Mouse (Mus musculus) embryonic facial prominence, embryonic 12.5 days (tissue): ENCODE results near the gene Kcnma1. TPM values are rescaled to one million over a fixed set of nuclear protein-coding genes. Genes with fewer than 3 reads are reported as not detected.
A peak's percentile ranks its signal among the peaks of the same experiment; 100 is the strongest.

Source experiments
- ATAC-seq: fragments of 200-750 bp; cut with Nextera tagmentation; 2 replicates; pipeline ENCODE4 v1.8.0; 2017; ENCODE audit not compliant: insufficient number of reproducible peaks, insufficient read depth, low FRiP score, low TSS enrichment
- H3K27ac ChIP-seq: fragments of 300-500 bp; sonication (generic); 2 replicates; pipeline ENCODE4 v1.5.1; 2016; ENCODE audit warnings: mild to moderate bottlenecking
- H3K27me3 ChIP-seq: fragments of 300-500 bp; sonication (generic); 2 replicates; pipeline ENCODE4 v1.6.1; 2016; ENCODE audit warnings: mild to moderate bottlenecking, moderate library complexity
- H3K36me3 ChIP-seq: fragments of 300-500 bp; sonication (generic); 2 replicates; pipeline ENCODE4 v1.6.1; 2016; ENCODE audit warnings: mild to moderate bottlenecking
- H3K4me1 ChIP-seq: fragments of 300-500 bp; sonication (generic); 2 replicates; pipeline ENCODE4 v1.6.1; 2016
- H3K4me2 ChIP-seq: fragments of 300-500 bp; sonication (generic); replicated peaks from 2 replicates; pipeline ENCODE4 v1.6.1; 2016; ENCODE audit warnings: mild to moderate bottlenecking, moderate library complexity
- H3K4me3 ChIP-seq: fragments of 300-500 bp; sonication (generic); 2 replicates; pipeline ENCODE4 v1.5.1; 2016; ENCODE audit warnings: mild to moderate bottlenecking
- H3K9ac ChIP-seq: fragments of 300-500 bp; sonication (generic); 2 replicates; pipeline ENCODE4 v1.6.1; 2016; ENCODE audit warnings: mild to moderate bottlenecking, moderate library complexity
- H3K9me3 ChIP-seq: fragments of 300-500 bp; sonication (generic); 2 replicates; pipeline ENCODE4 v1.6.1; 2016; ENCODE audit warnings: mild to moderate bottlenecking, moderate library complexity
- WGBS: fragments of 180-500 bp; shearing (Covaris S2); methylation state at CpG from one replicate; pipeline ENCODE4 v1.1.7; 2016; 5-methylcytosine and 5-hydroxymethylcytosine counted together
- polyA plus RNA-seq: library from polyadenylated mRNA; unstranded; fragments of >200 nt; fragmentation: Nextera tagmentation; extraction: Ambion mirVana; gene quantifications from 2 replicates; pipeline ENCODE4 v1.2.1, GENCODE M21; 2016

Kcnma1 gene
- polyA plus RNA-seq, 1 experiment from 2014 or later, result 2.2 TPM

- Histone ChIP-seq H3K9me3 (no peaks in the 10 kb centered on the region), H3K4me2 (no peak overlapping the region), H3K4me1 (no peaks in the 10 kb centered on the region), H3K36me3 (no peaks in the 10 kb centered on the region), H3K4me3 (no peak overlapping the region), H3K9ac (no peak overlapping the region), H3K27ac (no peak overlapping the region), H3K27me3 (no peaks in the 10 kb centered on the region)
- no peak for ATAC-seq
- WGBS, result 30% methylated on average over 2 of the region's 2 CpGs
Measured at GRCm38 (mm10) chr14:23583235-23583634, 431.1 kb downstream of the Kcnma1 start.

DNA sequence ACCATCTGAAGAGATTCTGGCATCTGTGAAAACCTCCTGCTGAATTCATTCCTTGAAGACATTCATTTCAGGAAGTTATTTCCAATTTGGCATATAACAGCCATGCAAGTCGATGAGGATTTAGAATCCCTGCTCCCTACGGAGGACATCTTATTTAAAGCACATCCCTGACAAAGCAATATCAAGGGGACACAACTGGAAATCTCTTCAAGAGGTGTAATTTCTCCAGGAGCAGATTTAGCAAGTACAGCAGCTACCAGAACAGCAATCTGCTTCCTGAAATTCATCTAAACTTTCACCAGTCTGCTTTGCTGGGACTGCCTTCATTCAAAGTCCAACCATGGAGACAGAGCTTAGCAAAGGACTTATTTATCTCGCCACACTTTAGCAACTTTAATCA, 433.0 kb downstream of the Kcnma1 start:
- no peaks in the 10 kb centered on the region for H3K36me3 ChIP-seq
- 76% methylated on average over 3 of the region's 3 CpGs for WGBS
- no peak overlapping the region for H3K4me2 ChIP-seq
- H3K9ac ChIP-seq, result no peak overlapping the region
- H3K4me3 ChIP-seq, result no peak overlapping the region
- no peak overlapping the region for H3K27ac ChIP-seq
- ATAC-seq, result no peak
- H3K4me1 ChIP-seq, result no peaks in the 10 kb centered on the region
- no peaks in the 10 kb centered on the region for H3K9me3 ChIP-seq
- H3K27me3 ChIP-seq, result no peaks in the 10 kb centered on the region

DNA sequence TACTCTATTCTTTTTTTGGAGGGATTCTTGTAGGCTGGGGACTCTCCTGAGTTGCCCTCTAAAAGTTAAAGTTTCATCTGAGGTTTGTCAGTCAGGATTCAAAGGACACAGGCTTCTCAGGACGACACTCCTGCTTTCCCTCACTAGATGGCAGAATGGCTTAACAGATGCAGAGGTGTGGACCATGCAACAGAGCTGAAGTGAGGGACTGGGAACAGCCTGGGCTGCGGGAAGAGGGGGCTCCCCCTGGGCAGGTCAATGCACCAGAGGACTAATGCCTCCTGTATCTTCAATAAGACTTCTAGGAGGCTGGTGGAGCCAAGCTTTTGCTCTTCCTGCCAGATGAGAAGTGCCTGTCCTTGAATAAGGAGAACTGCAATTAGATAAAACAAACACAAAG, 438.3 kb downstream of the Kcnma1 start:
- H3K27me3 ChIP-seq, result no peaks in the 10 kb centered on the region
- no peaks in the 10 kb centered on the region for H3K4me1 ChIP-seq
- peak; percentile 60; the same call in 1 of the 2 replicates for ATAC-seq
- H3K36me3 ChIP-seq, result no peaks in the 10 kb centered on the region
- H3K4me2 ChIP-seq, result no peak overlapping the region
- no peak overlapping the region for H3K9ac ChIP-seq
- no peak overlapping the region for H3K4me3 ChIP-seq
- 8% methylated on average over 2 of the region's 2 CpGs for WGBS
- H3K9me3 ChIP-seq, result no peaks in the 10 kb centered on the region
- H3K27ac ChIP-seq, result no peak overlapping the region

GRCm38 (mm10) chr14:23574136-23574535, 440.2 kb downstream of the Kcnma1 start:
- H3K36me3 ChIP-seq, result no peaks in the 10 kb centered on the region
- H3K4me2 ChIP-seq, result no peak overlapping the region
- no peak overlapping the region for H3K27ac ChIP-seq
- 72% methylated on average over 4 of the region's 4 CpGs for WGBS
- H3K27me3 ChIP-seq, result no peaks in the 10 kb centered on the region
- no peak overlapping the region for H3K9ac ChIP-seq
- ATAC-seq, result no peak
- H3K9me3 ChIP-seq, result no peaks in the 10 kb centered on the region
- no peak overlapping the region for H3K4me3 ChIP-seq
- no peaks in the 10 kb centered on the region for H3K4me1 ChIP-seq

DNA sequence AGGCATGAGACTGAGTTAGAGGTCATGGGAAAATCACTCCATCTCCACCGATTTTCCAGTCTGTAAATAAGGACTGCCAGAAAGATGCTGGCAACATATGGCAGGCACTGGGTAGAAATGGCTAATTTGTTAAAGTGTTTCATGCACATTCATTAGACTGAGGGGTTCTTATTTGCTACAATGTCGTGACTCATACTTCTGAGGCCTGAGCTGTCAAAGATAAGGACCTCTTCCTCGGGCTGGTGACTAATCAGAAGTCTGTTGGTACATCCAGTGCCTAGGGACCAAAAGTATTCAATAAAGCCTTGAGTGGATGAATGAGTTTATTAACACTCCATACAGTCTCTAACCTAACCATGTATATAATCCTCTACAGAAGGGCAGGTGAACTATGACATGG, 440.9 kb downstream of the Kcnma1 start:
- no peaks in the 10 kb centered on the region for H3K9me3 ChIP-seq
- no peak overlapping the region for H3K27ac ChIP-seq
- no peaks in the 10 kb centered on the region for H3K4me1 ChIP-seq
- no peak overlapping the region for H3K4me2 ChIP-seq
- no peaks in the 10 kb centered on the region for H3K27me3 ChIP-seq
- H3K9ac ChIP-seq, result no peak overlapping the region
- H3K36me3 ChIP-seq, result no peaks in the 10 kb centered on the region
- ATAC-seq, result no peak
- no peak overlapping the region for H3K4me3 ChIP-seq
- WGBS, result 60% methylated on average over 3 of the region's 3 CpGs

GRCm38 (mm10) chr14:23572778-23573177, 441.5 kb downstream of the Kcnma1 start:
- Histone ChIP-seq H3K9ac (no peak overlapping the region), H3K27me3 (no peaks in the 10 kb centered on the region), H3K27ac (no peak overlapping the region), H3K4me1 (no peaks in the 10 kb centered on the region), H3K4me3 (no peak overlapping the region), H3K36me3 (no peaks in the 10 kb centered on the region), H3K4me2 (no peak overlapping the region), H3K9me3 (no peaks in the 10 kb centered on the region)
- 44% methylated on average over 1 of the region's 1 CpGs for WGBS
- no peak for ATAC-seq

GRCm38 (mm10) chr14:23570251-23570650, 444.0 kb downstream of the Kcnma1 start:
- WGBS, result 69% methylated on average over 1 of the region's 1 CpGs

DNA sequence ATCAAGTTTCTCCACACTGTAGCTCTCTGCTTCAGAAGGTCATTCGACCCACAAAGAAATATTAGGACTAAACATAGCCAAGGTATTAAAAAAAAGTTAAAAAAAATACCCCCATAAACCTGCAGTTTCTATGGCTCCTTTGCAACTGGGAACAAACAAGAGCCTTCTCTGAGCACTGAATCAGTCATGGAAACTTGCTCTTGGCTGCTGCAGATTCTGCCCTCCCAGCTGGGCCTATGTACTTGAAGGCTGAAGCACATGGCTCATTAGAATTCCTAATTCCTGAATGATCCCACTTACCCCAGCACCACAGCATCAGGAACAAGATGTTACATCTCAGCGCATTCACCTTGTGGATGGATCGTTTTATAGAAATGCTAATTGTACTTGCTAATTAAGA, 448.4 kb downstream of the Kcnma1 start:
- Histone ChIP-seq H3K27ac (no peak overlapping the region), H3K27me3 (no peaks in the 10 kb centered on the region), H3K9ac (no peak overlapping the region), H3K36me3 (no peaks in the 10 kb centered on the region), H3K4me2 (no peak overlapping the region), H3K4me1 (no peaks in the 10 kb centered on the region), H3K4me3 (no peak overlapping the region), H3K9me3 (no peaks in the 10 kb centered on the region)
- no peak for ATAC-seq
- 86% methylated on average over 3 of the region's 3 CpGs for WGBS

More at GRCm38 (mm10) chr14:23570251-23570650, 444.0 kb downstream of the Kcnma1 start:
- no peak overlapping the region for H3K9ac ChIP-seq
- no peak overlapping the region for H3K4me2 ChIP-seq
- H3K36me3 ChIP-seq, result no peaks in the 10 kb centered on the region
- no peaks in the 10 kb centered on the region for H3K4me1 ChIP-seq
- H3K27me3 ChIP-seq, result no peaks in the 10 kb centered on the region
- H3K4me3 ChIP-seq, result no peak overlapping the region
- no peaks in the 10 kb centered on the region for H3K9me3 ChIP-seq
- ATAC-seq, result no peak
- H3K27ac ChIP-seq, result no peak overlapping the region

- no peak overlapping the region for H3K4me3 ChIP-seq
- no peaks in the 10 kb centered on the region for H3K4me1 ChIP-seq
- no peak overlapping the region for H3K9ac ChIP-seq
- H3K36me3 ChIP-seq, result no peaks in the 10 kb centered on the region
- ATAC-seq, result no peak
- no peaks in the 10 kb centered on the region for H3K27me3 ChIP-seq
- H3K27ac ChIP-seq, result no peak overlapping the region
- H3K9me3 ChIP-seq, result no peaks in the 10 kb centered on the region
- no peak overlapping the region for H3K4me2 ChIP-seq
- 72% methylated on average over 7 of the region's 7 CpGs for WGBS
Measured at GRCm38 (mm10) chr14:23564474-23564873, 449.8 kb downstream of the Kcnma1 start.

DNA sequence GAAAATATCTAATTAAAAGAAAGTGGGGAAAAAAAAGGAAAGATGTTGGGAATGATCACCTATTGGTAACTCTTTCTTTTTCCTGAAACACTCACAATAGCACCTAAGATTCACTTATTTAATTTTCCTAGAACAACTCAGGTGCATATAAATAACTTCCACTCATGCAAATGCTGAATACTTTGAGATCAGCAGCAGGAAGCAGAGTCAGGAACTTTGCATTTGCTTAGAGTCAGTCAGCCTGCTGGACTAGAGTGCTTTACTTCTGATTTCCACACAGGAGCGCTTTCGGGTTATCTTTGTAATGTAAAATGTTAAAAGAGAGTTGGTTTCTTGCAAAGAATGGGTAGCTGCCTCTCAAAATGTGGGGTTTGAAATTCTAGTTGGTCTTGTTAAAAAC, 451.1 kb downstream of the Kcnma1 start:
- no peak overlapping the region for H3K9ac ChIP-seq
- H3K36me3 ChIP-seq, result no peaks in the 10 kb centered on the region
- H3K9me3 ChIP-seq, result no peaks in the 10 kb centered on the region
- no peak overlapping the region for H3K27ac ChIP-seq
- H3K4me3 ChIP-seq, result no peak overlapping the region
- H3K27me3 ChIP-seq, result no peaks in the 10 kb centered on the region
- H3K4me2 ChIP-seq, result no peak overlapping the region
- no peak for ATAC-seq
- 52% methylated on average over 2 of the region's 2 CpGs for WGBS
- no peaks in the 10 kb centered on the region for H3K4me1 ChIP-seq

DNA sequence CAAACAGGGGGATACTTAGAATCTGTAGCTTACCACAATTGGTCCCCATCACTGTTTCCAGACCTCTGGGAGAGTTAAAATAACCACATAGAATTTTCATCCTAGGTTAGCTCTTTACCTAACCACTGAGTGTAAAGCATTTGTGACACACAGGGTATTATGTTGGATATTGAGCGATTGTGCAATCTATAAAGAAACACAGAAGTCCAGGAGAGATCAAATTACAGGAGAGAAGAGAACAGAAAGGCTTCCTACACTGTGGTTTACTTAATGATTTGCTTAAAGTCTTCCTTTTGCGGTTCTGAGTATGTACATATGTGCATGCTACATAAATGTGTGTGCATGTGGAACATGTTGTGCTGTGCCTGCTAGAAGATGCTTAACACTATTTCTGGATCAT, 458.6 kb downstream of the Kcnma1 start:
- no peak overlapping the region for H3K27ac ChIP-seq
- peaks cover 9% of the 10 kb centered on the region for H3K4me1 ChIP-seq
- H3K9me3 ChIP-seq, result no peaks in the 10 kb centered on the region
- no peak overlapping the region for H3K9ac ChIP-seq
- ATAC-seq, result no peak
- no peaks in the 10 kb centered on the region for H3K27me3 ChIP-seq
- H3K36me3 ChIP-seq, result no peaks in the 10 kb centered on the region
- H3K4me2 ChIP-seq, result no peak overlapping the region
- no peak overlapping the region for H3K4me3 ChIP-seq
- WGBS, result 64% methylated on average over 2 of the region's 2 CpGs

DNA sequence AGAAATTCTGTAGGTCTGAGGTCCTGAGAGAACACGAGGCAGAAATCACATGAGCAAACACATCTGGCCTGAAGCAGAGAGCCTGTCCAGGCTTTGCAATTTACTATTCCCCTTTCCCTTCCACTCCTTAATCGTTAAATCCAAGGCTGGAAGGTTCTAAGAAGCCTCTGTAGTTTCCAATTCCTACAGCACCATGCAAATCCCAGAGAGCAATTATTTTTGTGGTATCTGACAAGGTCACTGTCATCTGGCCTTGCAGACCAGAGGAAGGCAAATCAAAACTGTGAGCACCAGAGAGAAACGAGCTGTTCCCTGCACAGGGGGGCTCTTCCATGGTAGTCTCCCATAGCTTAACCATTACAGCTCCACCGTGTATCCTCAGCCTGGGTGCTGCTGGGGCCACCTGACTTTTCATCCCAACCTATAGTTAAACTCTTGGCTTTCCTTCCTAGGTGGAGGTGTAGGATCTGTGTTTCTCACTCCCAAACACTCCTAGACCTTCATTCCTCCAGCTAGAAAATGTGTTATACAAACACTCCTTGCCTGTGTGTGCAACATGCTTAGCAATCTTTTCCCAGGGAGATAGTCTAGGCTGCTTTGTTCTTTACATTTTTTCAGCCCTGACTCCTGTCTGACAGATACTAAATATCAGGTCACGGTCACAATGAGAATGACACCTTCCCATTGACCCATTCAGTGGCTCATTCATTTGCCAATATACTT, 461.9 kb downstream of the Kcnma1 start:
- 45% methylated on average over 5 of the region's 5 CpGs for WGBS
- no peaks in the 10 kb centered on the region for H3K36me3 ChIP-seq
- H3K9ac ChIP-seq, result no peak overlapping the region
- no peaks in the 10 kb centered on the region for H3K9me3 ChIP-seq
- no peak for ATAC-seq
- no peaks in the 10 kb centered on the region for H3K27me3 ChIP-seq
- H3K27ac ChIP-seq, result no peak overlapping the region
- no peak overlapping the region for H3K4me3 ChIP-seq
- no peak overlapping the region for H3K4me2 ChIP-seq
- H3K4me1 ChIP-seq, result peaks cover 13% of the 10 kb centered on the region
